Mouse (Mus musculus) brain, embryonic 14.5 days (tissue): ENCODE results near the gene Msrb3. TPM values are rescaled to one million over a fixed set of nuclear protein-coding genes. Genes with fewer than 3 reads are reported as not detected.

Experiments used
- DNase-seq: peaks from one replicate; pipeline ENCODE4 v3.0.0-alpha.2; 2011; ENCODE audit warnings: low read depth
- CTCF ChIP-seq: fragments of 200-500 bp; IDR thresholded peaks from 2 replicates; pipeline ENCODE4 v1.5.1; 2012; ENCODE audit warnings: inconsistent platforms, mild to moderate bottlenecking, moderate library complexity, borderline replicate concordance; ENCODE audit not compliant: insufficient read depth, insufficient read length; ENCODE audit errors: extremely low read depth
- POLR2A ChIP-seq: fragments of 200-500 bp; IDR thresholded peaks from 2 replicates; pipeline ENCODE4 v1.6.1; 2012; ENCODE audit warnings: mild to moderate bottlenecking, inconsistent platforms, borderline replicate concordance; ENCODE audit not compliant: poor library complexity, insufficient read depth, insufficient read length, severe bottlenecking; ENCODE audit errors: extremely low read depth
- polyA plus RNA-seq: library from polyadenylated mRNA; depleted of rRNA; stranded (reverse); fragments of >200 nt; gene quantifications from 2 replicates; pipeline ENCODE4 v1.2.3, GENCODE M21; 2012

Msrb3 gene
- polyA plus RNA-seq, 1 experiment, result 4.1 TPM

DNA sequence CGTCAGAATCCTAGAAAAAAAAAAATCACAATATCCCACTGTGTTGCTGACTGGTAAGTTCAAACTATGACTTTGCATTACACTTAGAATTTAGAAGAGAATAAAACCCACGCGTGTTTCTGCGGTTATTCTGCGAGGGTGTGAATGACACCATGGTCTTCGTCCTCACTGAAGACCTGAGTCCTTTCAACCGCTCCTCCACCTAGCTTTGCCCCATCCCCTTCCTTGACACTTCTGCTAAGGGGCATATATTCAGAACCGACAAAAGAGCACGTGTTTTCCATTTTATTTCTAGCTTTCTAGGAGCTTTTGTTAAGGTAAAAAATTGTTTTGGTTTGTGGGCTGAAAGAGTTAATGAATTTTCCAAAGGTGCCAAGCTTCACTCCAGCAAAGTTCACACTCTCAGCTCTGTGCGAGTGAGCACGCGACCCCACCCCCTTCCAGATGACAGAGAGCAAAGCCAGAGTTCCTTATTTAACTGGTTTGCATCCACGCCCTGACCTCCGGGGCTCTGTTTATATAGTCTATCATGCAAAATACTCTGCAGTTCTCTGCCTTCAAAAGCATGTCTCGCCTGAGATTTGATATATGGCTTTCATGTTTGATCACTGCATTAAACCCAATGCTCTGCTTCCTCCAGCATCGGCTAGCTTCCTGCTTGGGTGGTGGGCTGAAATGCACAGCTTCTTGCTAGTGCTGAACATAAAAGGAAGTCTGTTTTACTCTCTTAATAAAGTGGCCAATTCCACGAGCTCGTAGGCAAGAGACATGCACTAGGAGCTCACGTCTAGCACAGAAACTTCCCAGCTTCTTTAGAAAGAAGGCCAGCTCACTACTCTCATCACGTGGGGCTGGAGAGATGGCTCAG lies 77.2 kb downstream of the Msrb3 start:
- TF ChIP-seq CTCF (no peak), POLR2A (no peak)
- peak; percentile 57 for DNase-seq

DNA sequence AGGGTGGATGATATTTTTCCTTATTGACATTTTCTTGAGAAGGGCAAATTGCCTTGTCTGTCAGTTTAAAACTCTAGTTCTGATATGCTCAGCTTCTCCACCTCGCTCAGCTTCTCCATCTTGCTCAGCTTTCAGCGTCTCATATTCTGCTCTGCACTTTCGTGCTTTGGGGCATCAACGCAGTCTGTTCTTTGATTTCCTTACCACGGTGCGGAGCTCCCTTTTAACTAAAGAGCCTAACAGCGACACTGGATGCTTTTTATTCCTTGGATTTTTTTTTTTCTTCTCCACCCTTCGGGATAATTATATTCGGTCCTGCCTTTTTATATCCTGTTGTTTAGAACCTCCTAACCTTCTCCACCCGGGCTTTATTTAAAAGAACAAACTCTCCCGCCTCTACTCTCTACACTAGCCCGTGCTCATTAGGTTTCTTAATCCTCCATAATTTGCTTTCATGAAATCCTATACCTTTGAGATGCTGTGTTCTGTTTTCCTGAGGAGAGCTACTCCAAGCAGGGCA lies 78.1 kb downstream of the Msrb3 start:
- TF ChIP-seq POLR2A (no peak), CTCF (no peak)
- peak; percentile 62 for DNase-seq

GRCm38 (mm10) chr10:120815290-120815689 lies 83.6 kb downstream of the Msrb3 start:
- DNase-seq, result no peak
- TF ChIP-seq POLR2A (no peak), CTCF (no peak)

- TF ChIP-seq POLR2A (no peak), CTCF (no peak)
- DNase-seq, result peak; percentile 45
Observed at GRCm38 (mm10) chr10:120811796-120812443, 87.0 kb downstream of the Msrb3 start.

DNA sequence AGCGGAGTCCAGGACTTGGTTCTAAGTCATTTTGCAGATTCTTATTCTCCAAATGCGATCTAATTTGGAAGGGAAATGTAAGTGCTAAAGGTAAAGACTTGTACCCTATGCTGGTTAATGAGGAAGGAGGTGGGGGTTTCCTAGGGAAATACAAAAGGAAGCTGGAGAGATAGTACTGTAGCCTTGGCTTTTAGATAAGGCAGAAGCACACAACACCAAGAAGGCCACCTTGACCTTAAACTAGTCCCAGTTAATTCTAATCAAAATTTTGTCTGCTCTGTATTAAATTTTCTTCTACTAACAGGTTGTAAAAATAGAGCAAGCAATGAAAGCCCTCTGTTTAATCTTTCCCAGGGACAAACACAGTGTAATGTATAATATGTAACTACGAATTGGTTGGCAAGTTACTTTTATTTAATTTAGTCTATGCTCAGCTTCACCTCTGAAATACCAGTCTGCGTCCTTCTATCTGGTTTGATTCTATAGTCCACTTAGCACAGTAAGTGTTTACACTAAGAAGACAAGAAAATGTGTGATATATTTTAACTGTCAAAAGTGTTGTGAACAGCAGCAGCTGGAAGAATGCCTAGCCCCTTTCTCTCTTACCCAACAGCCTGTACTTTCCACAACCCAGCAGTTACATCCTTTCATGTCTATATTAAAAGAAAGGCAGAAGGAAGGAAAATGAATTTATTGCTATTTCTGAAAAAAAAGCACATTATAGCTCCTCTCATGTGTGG lies 87.9 kb downstream of the Msrb3 start:
- TF ChIP-seq POLR2A (no peak), CTCF (no peak)
- no peak for DNase-seq

- DNase-seq, result peak; percentile 64
- no peak for TF ChIP-seq CTCF
- TF ChIP-seq POLR2A, result no peak
Observed at GRCm38 (mm10) chr10:120810053-120810696, 88.7 kb downstream of the Msrb3 start.

DNA sequence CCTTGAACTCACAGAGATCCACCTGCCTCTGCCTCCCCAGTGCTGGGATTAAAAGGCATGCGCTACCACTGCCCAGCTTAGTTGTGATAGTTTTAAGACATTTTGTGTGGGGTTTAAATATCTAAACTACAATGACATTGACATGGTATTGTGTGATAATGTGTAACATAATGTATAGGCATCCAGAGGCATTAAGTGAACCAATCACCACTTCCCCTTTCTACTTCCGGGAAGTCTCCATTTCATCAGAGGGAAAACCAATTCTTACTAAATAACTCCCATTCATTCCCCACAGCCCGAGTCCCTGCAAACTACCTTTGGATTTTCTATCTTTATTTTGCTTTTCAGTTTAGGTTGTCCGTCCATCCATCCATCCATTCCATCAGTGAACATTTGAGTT lies 90.7 kb downstream of the Msrb3 start:
- TF ChIP-seq CTCF (no peak), POLR2A (no peak)
- DNase-seq, result no peak

DNA sequence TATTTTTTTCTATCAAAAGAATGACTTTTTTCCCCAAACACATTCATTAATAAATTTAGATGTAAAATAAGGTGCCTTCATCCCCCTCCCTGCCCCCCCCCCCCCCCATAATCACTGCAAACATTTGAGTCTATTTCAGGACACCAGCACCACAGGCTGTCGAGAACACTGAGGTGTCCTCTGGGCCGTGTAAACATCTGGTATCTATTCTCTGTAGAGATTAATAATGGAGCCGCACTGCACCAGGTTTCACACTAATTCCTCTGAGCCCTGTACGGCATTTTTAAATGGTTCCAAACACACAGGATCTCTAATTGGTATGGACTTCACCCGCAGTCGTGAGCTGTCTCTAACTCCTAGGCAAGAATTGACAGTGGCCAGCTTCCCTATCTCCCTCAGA lies 97.8 kb downstream of the Msrb3 start:
- no peak for DNase-seq
- TF ChIP-seq CTCF, result no peak
- TF ChIP-seq POLR2A, result no peak

- TF ChIP-seq POLR2A (no peak), CTCF (peak; percentile 6; the same call in 1 of the 2 replicates)
- DNase-seq, result no peak
Observed at GRCm38 (mm10) chr10:120799479-120799878, 99.4 kb downstream of the Msrb3 start.

DNA sequence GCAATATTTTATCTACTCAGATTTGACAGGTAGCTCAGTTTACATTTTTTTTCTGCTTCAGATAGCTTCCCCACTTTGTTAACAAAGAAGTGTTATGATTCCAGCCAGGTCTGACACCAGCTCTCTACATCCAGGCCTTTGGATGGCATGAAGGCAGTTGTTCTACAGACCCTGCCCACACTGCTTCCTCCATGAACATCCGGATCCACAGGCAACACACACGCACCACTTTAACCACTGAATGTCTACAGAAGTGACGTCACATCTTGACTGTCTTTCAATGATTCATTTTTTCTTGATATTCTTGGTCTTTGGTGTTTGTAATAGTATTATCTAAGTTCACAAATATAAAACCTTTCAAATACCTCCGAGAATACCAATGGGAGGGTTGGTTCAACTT lies 102.2 kb downstream of the Msrb3 start:
- no peak for DNase-seq
- TF ChIP-seq POLR2A (no peak), CTCF (no peak)

GRCm38 (mm10) chr10:120794391-120794817 lies 104.5 kb downstream of the Msrb3 start:
- TF ChIP-seq POLR2A (no peak), CTCF (no peak)
- peak; percentile 64 for DNase-seq

GRCm38 (mm10) chr10:120792191-120792765 lies 106.6 kb downstream of the Msrb3 start:
- no peak for DNase-seq
- TF ChIP-seq CTCF, result no peak
- no peak for TF ChIP-seq POLR2A
